Mouse (Mus musculus) heart, embryonic 13.5 days (tissue): Measurements from ENCODE around the gene Traf5. TPM values are rescaled to one million over a fixed set of nuclear protein-coding genes. Genes with fewer than 3 reads are reported as not detected.

ENCODE experiments used
- ATAC-seq: fragments of 200-750 bp; cut with Nextera tagmentation; 2 replicates; pipeline ENCODE4 v1.8.0; 2017; ENCODE audit warnings: moderate TSS enrichment; ENCODE audit not compliant: insufficient number of reproducible peaks, low FRiP score, low TSS enrichment; ENCODE audit errors: extremely low read depth
- H3K27ac ChIP-seq: fragments of 300-500 bp; sonication (generic); replicated peaks from 2 replicates; pipeline ENCODE4 v1.5.1; 2015; ENCODE audit warnings: moderate library complexity, mild to moderate bottlenecking, inconsistent platforms
- H3K27me3 ChIP-seq: fragments of 300-500 bp; sonication (generic); replicated peaks from 2 replicates; pipeline ENCODE4 v1.6.1; 2015; ENCODE audit warnings: mild to moderate bottlenecking, inconsistent platforms
- H3K36me3 ChIP-seq: fragments of 300-500 bp; sonication (generic); 2 replicates; pipeline ENCODE4 v1.6.1; 2015; ENCODE audit warnings: mild to moderate bottlenecking, inconsistent platforms
- H3K4me1 ChIP-seq: fragments of 300-500 bp; sonication (generic); 2 replicates; pipeline ENCODE4 v1.6.1; 2015; ENCODE audit warnings: inconsistent platforms
- H3K4me2 ChIP-seq: fragments of 300-500 bp; sonication (generic); 2 replicates; pipeline ENCODE4 v1.6.1; 2015; ENCODE audit warnings: inconsistent platforms, mild to moderate bottlenecking, moderate library complexity
- H3K4me3 ChIP-seq: fragments of 300-500 bp; sonication (generic); 2 replicates; pipeline ENCODE4 v1.5.1; 2015; ENCODE audit warnings: moderate library complexity, mild to moderate bottlenecking, inconsistent platforms
- H3K9ac ChIP-seq: fragments of 300-500 bp; sonication (generic); 2 replicates; pipeline ENCODE4 v1.6.1; 2015; ENCODE audit warnings: inconsistent platforms, mild to moderate bottlenecking, moderate library complexity
- H3K9me3 ChIP-seq: fragments of 300-500 bp; sonication (generic); 2 replicates; pipeline ENCODE4 v1.6.1; 2016; ENCODE audit warnings: inconsistent platforms
- WGBS: fragments of 180-500 bp; shearing (Covaris S2); methylation state at CpG from one replicate; pipeline ENCODE4 v1.1.7; 2015; ENCODE audit warnings: mixed read lengths; 5-methylcytosine and 5-hydroxymethylcytosine counted together
- polyA plus RNA-seq: library from polyadenylated mRNA; unstranded; fragments of >200 nt; fragmentation: Nextera tagmentation; extraction: Ambion mirVana; gene quantifications from 2 replicates; pipeline ENCODE4 v1.2.1, GENCODE M21; 2015

The Traf5 gene
- polyA plus RNA-seq, 1 experiment from 2014 or later: 11.3 TPM

DNA sequence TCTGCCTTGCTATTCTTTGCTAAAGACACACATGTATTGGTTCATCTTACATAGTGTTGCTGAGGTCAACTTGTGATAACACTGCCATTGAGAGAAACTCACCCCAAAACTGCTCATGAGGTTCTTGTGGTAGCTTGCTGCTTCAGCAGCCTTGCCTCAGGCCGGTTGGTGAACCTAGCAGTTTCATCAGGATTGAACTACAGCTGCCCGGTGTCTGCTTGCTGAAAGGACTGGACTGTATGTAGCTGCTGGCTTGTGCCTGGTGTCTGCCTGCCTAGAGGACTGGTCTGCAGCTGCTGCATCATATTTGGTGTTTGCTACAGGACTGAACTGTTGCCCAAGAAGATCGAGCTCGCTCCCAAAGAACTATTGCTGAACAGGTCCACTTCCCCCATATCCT is 16.3 kb downstream of the Traf5 start:
- Histone ChIP-seq H3K36me3 (peaks cover 10% of the 10 kb centered on the region), H3K4me2 (no peak overlapping the region), H3K4me3 (no peak overlapping the region), H3K9me3 (peaks cover 6% of the 10 kb centered on the region), H3K9ac (no peak overlapping the region), H3K27ac (no peak overlapping the region), H3K4me1 (peaks cover 64% of the 10 kb centered on the region), H3K27me3 (no peaks in the 10 kb centered on the region)
- WGBS: 76% methylated on average over 4 of the region's 4 CpGs
- no peak for ATAC-seq

DNA sequence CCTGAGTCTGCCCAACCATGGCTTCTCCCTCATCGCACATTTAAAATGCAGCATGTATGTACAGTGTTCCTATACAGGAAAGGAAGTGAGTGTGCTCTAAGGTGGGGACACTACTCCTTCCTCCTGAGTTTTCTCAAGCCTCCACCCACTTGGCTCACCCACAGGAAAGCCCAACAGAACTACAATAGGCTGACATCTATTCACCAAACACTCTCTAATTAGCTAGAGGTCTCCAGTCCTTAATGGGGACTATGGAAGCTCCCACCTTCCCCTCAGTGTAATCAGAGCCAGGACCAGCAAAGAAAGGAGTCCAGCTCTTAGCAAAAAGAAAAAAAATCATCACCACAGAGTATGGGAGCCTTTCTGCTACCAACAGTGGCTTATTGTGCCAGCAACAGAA is 17.5 kb downstream of the Traf5 start:
- H3K4me3 ChIP-seq: no peak overlapping the region
- H3K27me3 ChIP-seq: no peaks in the 10 kb centered on the region
- 0 out of 2 replicates have a peak, but pooled peaks cover 4% of the 10 kb centered on the region for H3K36me3 ChIP-seq
- WGBS: 70% methylated on average over 1 of the region's 1 CpGs
- no peak for ATAC-seq
- peak overlapping the region; percentile 46 for H3K27ac ChIP-seq
- H3K9ac ChIP-seq: no peak overlapping the region
- peaks cover 76% of the 10 kb centered on the region for H3K4me1 ChIP-seq
- H3K4me2 ChIP-seq: no peak overlapping the region
- no peaks in the 10 kb centered on the region for H3K9me3 ChIP-seq

DNA sequence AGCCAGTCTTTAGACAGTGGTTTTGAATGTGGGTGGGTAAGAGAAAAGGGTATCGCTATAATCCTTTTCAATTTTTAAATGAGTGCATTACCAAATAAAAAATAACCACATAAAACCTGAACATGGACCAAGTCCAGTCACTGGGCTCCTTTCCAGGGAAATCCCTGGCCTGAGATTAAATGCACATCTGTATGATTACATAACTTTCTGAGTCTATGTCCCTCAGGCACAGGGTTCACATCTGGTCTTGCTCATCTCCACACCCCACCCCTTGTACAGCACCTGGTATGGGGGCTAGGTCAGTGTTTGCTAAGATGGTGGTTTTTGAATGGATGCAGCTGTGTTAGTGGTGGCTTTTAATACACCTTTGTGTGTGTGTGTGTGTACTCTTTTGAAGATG is 19.9 kb downstream of the Traf5 start:
- Histone ChIP-seq H3K9ac (no peak overlapping the region), H3K27me3 (no peaks in the 10 kb centered on the region), H3K4me3 (no peak overlapping the region), H3K9me3 (no peaks in the 10 kb centered on the region), H3K27ac (no peak overlapping the region), H3K4me2 (no peak overlapping the region), H3K36me3 (peaks cover 23% of the 10 kb centered on the region), H3K4me1 (peaks cover 63% of the 10 kb centered on the region)
- ATAC-seq: no peak
- WGBS: 87% methylated on average over 1 of the region's 1 CpGs

DNA sequence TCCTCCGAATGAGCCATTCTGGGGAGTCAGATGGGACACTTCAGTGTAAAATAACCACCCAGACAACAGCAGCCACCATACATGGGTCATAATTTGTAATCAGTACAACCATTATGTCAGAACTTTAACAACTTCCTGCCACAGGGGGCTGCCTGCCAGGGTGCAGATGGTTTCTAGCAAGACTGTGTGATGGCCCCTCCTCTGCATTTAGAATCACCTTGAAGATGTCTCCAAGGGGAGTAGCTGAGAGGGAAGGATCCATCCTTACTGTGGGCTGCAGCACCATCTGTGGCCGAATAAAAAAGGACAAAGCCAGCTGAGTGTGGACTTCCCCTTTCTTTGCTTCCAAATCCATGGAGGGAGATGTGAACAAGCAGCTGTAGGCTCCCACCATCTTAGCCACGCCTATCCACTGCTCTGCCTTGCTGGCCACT is 21.7 kb downstream of the Traf5 start:
- Histone ChIP-seq H3K9ac (no peak overlapping the region; the same call in 1 of the 2 replicates), H3K36me3 (peaks cover 40% of the 10 kb centered on the region), H3K4me3 (no peak overlapping the region), H3K9me3 (no peaks in the 10 kb centered on the region), H3K27ac (peak overlapping the region; percentile 74), H3K4me1 (peaks cover 46% of the 10 kb centered on the region), H3K4me2 (peak overlapping the region; percentile 32), H3K27me3 (no peaks in the 10 kb centered on the region)
- ATAC-seq: no peak
- 44% methylated on average over 3 of the region's 3 CpGs for WGBS

DNA sequence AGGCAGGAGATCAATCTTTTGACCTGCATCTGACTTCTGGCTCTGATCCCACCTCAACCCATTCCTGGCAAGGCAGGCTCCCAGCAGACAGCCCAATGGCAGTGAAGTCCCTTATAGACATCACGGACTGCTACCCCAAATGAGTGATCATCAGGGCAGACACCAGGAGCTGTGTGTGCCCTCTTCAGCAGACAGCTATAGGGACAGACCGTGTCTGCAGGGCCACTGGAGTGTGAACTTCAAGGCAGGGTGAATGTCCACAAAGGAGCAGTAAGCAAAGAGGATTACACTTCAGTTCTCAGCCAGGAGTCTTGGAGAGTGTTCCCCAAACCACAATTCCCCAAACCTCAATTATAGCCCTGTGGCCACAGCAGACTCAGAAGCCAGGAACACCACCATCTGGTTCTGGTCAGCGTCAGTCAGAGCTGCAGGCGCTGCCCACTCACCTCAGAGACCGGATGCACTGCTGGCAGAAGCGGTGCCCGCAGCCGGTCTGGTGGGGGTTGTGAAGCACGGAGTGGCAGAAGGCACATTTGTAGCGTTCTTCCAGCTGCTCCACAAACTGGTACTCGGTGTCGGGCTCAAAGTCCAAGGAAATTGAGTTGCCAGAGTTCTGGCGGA is 22.3 kb downstream of the Traf5 start:
- H3K4me3 ChIP-seq: no peak overlapping the region

DNA sequence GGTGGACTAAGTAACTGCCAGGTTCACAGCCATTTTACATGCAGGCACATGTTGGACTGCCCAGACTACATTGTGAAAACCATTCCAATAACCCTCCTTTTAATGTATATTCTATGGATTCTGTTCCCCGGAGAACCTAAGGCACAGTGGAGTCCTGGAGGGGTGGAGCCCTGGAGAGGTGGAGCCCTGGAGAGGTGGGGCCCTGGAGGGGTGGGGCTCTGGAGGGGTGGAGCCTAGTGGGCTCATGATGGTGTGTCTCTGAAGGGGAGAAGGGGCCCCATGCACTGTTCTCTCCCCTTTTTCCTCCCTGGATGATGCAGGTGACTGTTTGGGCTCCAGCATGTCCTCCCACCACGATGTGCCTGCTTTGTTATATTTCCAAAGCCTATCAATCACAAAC is 24.2 kb downstream of the Traf5 start:
- peaks cover 6% of the 10 kb centered on the region; the same call in 1 of the 2 replicates for H3K9me3 ChIP-seq
- H3K36me3 ChIP-seq: peaks cover 65% of the 10 kb centered on the region
- ATAC-seq: no peak
- no peak overlapping the region for H3K27ac ChIP-seq
- no peaks in the 10 kb centered on the region for H3K27me3 ChIP-seq
- peaks cover 41% of the 10 kb centered on the region for H3K4me1 ChIP-seq
- H3K9ac ChIP-seq: no peak overlapping the region
- no peak overlapping the region for H3K4me2 ChIP-seq
- H3K4me3 ChIP-seq: no peak overlapping the region
- 59% methylated on average over 2 of the region's 2 CpGs for WGBS

More for the DNA sequence above, 22.3 kb downstream of the Traf5 start:
- Histone ChIP-seq H3K9me3 (no peaks in the 10 kb centered on the region), H3K4me1 (peaks cover 44% of the 10 kb centered on the region), H3K27ac (peak overlapping the region; percentile 74), H3K36me3 (peaks cover 46% of the 10 kb centered on the region), H3K9ac (no peak overlapping the region; the same call in 1 of the 2 replicates), H3K27me3 (no peaks in the 10 kb centered on the region), H3K4me2 (peak overlapping the region; percentile 32)
- WGBS: 46% methylated on average over 13 of the region's 13 CpGs
- ATAC-seq: no peak

DNA sequence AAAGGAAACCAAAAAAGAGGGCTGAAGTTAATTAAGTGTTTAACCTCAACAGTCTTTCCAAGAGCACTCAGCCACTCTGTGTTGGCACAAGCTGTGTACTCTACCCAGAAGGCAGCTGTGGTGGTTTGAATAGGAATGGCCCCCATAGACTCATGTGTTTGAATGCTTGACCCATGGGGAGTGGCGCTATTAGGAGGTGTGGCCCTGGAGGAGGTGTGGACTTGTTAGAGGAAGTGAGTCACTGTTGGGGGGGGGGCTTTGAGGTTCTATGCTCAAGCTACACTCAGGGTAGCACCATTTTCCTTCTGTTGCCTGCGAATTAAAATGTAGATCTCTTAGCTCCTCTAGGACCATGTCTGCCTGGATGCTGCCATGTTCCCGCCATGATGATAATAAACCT is 25.4 kb downstream of the Traf5 start:
- Histone ChIP-seq H3K9ac (no peak overlapping the region), H3K36me3 (peaks cover 73% of the 10 kb centered on the region), H3K4me2 (no peak overlapping the region), H3K4me1 (peaks cover 42% of the 10 kb centered on the region), H3K4me3 (no peak overlapping the region), H3K27ac (no peak overlapping the region), H3K9me3 (peaks cover 6% of the 10 kb centered on the region; the same call in 1 of the 2 replicates), H3K27me3 (no peaks in the 10 kb centered on the region)
- no peak for ATAC-seq
- 83% methylated on average over 3 of the region's 3 CpGs for WGBS

DNA sequence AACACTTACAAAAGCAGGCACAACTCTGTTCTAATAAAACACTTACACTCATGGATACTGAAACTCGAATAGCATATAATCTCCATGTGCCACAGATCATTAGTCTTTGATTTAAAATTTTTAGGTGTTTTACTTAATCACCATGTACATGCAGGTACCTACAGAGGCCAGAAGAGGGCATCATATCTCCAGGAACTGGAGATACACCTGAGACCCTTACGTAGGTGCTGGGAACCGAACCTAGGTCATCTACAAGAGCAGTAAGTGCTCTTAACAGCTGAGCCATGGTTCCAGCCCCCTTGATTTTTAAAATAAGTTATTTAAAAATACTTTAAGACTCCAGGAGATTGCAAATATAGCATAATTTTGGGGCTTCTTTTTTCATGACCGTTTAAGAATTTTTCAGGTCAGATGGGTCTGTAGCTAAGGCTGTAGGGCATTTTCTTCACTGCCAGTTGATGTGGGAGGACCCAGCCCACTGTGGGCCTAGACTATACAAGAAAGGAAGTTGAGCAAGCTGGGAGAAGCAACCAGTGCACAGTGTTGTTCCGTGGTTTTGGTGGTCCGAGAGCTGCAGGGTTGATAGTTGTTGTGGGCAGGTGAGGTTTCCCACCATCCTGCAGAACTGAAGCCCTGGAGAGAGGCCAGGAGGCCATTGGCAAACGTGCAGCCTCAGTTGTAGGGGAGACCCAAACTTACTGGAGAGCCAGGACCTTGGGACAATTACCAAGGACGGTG is 29.0 kb downstream of the Traf5 start:
- peaks cover 6% of the 10 kb centered on the region; the same call in 1 of the 2 replicates for H3K9me3 ChIP-seq

DNA sequence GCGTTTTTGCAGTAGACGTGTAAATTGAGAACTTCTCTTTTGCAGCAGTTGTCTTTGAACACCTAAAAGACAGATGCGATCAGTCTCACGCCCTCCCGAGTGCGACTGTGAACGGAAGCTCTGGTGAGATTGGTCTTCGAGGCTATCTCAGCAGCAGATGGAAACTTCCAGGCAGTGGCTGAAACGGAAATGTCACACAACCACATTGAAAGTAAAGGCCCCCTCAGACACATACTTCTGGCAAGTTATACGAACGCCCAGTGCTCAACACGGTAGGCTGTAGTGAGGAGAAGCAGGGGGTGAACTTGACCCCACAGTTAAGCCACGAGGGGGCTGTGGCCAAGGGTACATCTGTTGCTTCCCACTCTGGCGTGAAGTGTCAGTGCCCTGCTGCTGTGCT is 29.7 kb downstream of the Traf5 start:
- ATAC-seq: no peak
- WGBS: 76% methylated on average over 14 of the region's 14 CpGs
- H3K4me3 ChIP-seq: no peak overlapping the region

More for the DNA sequence above, 29.0 kb downstream of the Traf5 start:
- Histone ChIP-seq H3K4me3 (no peak overlapping the region), H3K9ac (no peak overlapping the region), H3K4me2 (no peak overlapping the region), H3K36me3 (peaks cover 67% of the 10 kb centered on the region), H3K27ac (peak overlapping the region; percentile 87; the same call in 1 of the 2 replicates), H3K4me1 (peaks cover 28% of the 10 kb centered on the region), H3K27me3 (no peaks in the 10 kb centered on the region)
- no peak for ATAC-seq
- WGBS: 90% methylated on average over 8 of the region's 8 CpGs

DNA sequence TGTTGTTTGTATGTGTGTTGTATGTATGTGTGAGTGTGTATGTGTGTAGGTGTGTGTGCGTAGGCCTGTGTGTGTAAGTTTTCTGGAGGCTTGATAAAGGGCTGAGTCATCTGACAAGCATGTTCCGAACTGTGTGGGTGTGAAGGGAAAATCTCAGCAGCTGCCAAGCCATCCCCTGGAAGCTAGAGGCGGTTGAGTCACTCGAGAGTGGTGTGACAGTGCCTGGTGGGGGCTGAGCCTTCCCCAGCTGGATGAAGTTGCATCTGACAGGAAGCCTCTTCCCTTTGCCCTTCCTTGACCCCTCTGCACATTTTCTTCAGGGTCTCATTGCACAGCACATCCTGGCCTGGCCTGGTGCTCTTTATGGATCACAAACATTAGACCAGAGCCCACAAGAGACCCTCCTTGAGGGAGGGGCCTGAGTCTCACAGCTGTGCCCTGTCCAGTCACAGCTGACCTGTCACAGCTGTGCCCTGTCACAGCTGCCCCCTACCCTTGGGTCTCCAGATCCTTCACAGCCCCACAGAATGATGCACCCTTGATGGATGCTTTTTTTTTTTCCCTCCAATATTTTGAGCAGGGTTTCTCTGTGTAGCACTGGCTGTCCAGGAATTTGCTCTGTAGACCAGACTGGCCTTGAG is 30.6 kb downstream of the Traf5 start:
- peaks cover 65% of the 10 kb centered on the region for H3K36me3 ChIP-seq
- no peaks in the 10 kb centered on the region for H3K27me3 ChIP-seq
- H3K9me3 ChIP-seq: peaks cover 6% of the 10 kb centered on the region; the same call in 1 of the 2 replicates
- peaks cover 25% of the 10 kb centered on the region for H3K4me1 ChIP-seq
- H3K4me3 ChIP-seq: no peak overlapping the region
- peak overlapping the region; percentile 87 for H3K27ac ChIP-seq
- 15% methylated on average over 4 of the region's 4 CpGs for WGBS
- ATAC-seq: peak; percentile 73; the same call in 1 of the 2 replicates
- H3K4me2 ChIP-seq: no peak overlapping the region
- peak overlapping the region; percentile 39; the same call in 1 of the 2 replicates for H3K9ac ChIP-seq

More for the DNA sequence above, 29.7 kb downstream of the Traf5 start:
- no peaks in the 10 kb centered on the region for H3K27me3 ChIP-seq
- H3K4me2 ChIP-seq: no peak overlapping the region
- no peak overlapping the region for H3K9ac ChIP-seq
- peak overlapping the region; percentile 87 for H3K27ac ChIP-seq
- peaks cover 66% of the 10 kb centered on the region for H3K36me3 ChIP-seq
- peaks cover 6% of the 10 kb centered on the region; the same call in 1 of the 2 replicates for H3K9me3 ChIP-seq
- H3K4me1 ChIP-seq: peaks cover 25% of the 10 kb centered on the region

DNA sequence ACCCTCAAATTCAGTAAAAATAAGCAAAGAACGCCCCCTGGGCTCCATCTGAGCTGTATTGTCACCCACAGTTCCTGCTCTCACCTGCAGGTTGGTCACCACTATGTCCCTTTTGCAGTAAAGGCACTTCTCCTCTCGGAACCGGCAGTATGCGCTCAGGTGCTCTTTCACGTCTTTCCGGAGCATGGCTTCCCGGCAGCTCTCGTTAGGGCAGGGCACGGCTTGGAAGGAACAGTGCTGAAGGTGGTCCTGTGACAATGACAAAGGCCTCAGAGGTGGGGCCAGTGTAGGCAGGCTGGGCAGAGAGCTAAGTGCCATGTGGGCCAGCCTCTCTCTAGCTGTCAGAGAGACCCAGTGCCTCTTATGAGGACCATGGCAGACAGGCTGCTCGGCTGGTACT is 33.4 kb downstream of the Traf5 start:
- WGBS: 84% methylated on average over 10 of the region's 10 CpGs
- H3K27me3 ChIP-seq: no peaks in the 10 kb centered on the region
- H3K4me1 ChIP-seq: peaks cover 34% of the 10 kb centered on the region
- no peak overlapping the region for H3K27ac ChIP-seq
- H3K4me2 ChIP-seq: no peak overlapping the region
- peaks cover 6% of the 10 kb centered on the region; the same call in 1 of the 2 replicates for H3K9me3 ChIP-seq
- H3K4me3 ChIP-seq: no peak overlapping the region
- peaks cover 51% of the 10 kb centered on the region for H3K36me3 ChIP-seq
- no peak for ATAC-seq
- H3K9ac ChIP-seq: no peak overlapping the region
